Mouse (Mus musculus) heart, postnatal 0 days (tissue): ENCODE measurements around the gene Gnai3.

Experiments
- CTCF ChIP-seq: IDR thresholded peaks from 2 replicates; pipeline ENCODE4 v1.5.1; 2016; ENCODE audit warnings: antibody characterized with exemption, control low read depth, low read depth
- EP300 ChIP-seq: IDR thresholded peaks from 2 replicates; pipeline ENCODE4 v1.6.1; 2016; ENCODE audit warnings: antibody characterized with exemption, low read depth

DNA sequence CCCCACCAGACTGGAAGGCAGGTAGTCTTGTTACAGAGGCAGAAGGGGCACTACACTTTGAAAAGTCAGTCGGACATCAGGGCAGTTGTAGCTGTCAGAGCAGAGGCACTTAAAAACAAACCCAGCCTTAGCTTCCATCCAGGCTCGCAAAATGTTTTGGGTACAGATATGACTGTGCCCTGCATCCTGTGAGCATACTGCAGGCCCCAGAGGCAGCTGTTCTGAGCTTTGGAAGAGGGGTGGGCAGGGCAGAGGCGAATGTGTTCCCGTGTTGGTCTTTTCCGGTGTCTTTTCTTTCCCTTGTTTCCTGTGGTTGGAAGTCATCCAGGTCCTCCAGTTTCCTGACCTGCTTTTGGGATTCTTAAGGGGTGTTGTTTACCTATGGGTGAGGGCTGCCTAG is 44.0 kb upstream of the Gnai3 start:
- TF ChIP-seq CTCF (no peak), EP300 (no peak)
